Mouse (Mus musculus) spleen, adult 2 months (tissue): ENCODE results near the gene Vps50.
"Not testable (repeated sequence)": the region's sequence is repeated elsewhere in the genome, so short reads cannot be mapped to it uniquely, and the experiment has no call there.

Experiments
- CTCF ChIP-seq: fragments of 200-500 bp; IDR thresholded peaks from 2 replicates; pipeline ENCODE4 v1.5.1; 2011; ENCODE audit warnings: mild to moderate bottlenecking, inconsistent platforms; ENCODE audit not compliant: insufficient read depth, insufficient read length, insufficient replicate concordance; ENCODE audit errors: extremely low read depth
- POLR2A ChIP-seq: fragments of 200-500 bp; IDR thresholded peaks from 2 replicates; pipeline ENCODE4 v1.6.1; 2011; ENCODE audit warnings: low read depth, low read length, inconsistent platforms

DNA sequence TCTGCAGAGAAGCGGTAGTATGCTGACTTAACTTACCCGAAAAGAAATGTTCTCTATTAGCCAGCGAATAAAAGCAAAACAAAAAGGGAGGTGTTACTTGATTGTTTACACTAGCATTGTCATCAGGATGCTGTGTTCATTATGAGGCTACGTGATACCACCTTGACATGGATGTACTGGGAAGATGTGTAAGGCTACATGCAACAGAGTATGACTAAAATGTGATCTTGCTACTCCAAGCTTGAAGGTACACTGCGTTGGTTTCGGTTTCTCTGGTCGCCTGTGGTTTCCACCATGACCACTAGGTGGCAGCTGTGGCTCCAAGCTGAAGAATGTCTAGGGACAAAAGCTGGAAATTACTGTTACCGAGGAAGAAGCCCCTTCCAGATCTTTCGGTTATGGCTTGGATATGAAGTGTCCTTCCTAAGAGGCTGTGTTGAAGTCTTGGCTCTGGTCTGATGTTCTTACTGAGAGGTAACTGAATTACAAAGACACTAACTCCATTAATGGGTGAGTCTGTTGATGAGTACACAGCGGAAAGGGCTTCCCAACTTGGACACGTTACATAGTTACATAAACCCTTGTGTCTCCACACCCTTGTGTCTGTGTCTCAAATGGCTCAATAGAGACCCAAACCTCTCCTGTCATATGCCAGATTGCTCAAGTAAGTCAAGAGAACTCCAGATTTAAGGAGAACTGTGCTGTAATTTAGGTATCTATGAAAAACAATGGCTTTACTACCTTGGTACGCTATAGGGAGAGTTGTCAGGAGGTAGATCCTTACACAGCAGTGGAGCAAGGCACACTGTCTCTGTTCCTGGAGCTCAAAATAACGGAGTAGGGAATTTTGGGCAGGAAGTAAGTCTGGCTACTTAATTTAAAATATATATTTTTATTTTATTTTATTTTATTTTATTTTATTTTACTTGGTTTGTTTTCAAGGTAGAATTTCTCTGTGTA is 122.5 kb downstream of the Vps50 start:
- TF ChIP-seq CTCF, POLR2A: not testable (repeated sequence)
